Mouse (Mus musculus): ENCODE measurements around the gene Prrt1. TPM values are rescaled to one million over a fixed set of nuclear protein-coding genes. Genes with fewer than 3 reads are reported as not detected.

The Prrt1 gene
- total RNA-seq, 4 experiments from 2014 or later: 211 to 266 (median 228) TPM

DNA sequence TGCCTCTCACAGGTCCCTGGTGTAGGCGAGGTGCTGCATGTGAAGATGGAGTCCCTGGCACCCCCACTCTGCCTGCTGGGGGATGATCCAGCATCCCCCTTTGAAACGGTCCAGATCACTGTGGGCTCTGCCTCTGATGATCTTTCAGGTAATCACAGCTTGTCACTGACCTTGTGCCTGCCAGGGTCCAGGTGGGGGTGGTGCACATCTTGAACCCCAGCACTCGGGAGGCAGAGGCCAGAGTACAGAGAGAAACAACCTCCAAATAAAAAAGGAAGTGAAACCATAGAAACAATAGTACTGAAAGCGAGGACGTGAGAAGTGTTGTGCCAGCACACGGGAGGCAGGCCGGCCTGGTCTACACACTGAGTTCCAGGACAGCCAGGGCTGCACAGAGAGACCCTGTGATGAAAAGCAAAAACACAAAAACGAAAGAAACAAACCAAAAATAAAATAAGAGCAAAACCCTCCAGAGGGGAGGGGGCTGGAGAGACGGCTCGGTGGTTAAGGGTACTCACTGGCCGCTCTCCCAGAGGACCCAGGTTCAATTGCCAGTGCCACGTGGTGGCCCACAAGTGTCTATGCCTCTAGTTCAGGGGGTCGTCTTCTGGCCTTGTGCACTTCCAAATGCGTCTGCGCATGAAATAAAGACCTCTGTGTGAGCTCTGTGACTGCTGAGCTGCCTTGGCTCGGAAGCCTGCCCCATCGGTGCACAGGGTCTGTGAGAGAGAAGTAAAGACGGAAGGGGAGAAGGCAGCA, 20.0 kb downstream of the Prrt1 start:
- no peak for DNase-seq (ENCODE audit: low spot score in 2 of 2)

DNA sequence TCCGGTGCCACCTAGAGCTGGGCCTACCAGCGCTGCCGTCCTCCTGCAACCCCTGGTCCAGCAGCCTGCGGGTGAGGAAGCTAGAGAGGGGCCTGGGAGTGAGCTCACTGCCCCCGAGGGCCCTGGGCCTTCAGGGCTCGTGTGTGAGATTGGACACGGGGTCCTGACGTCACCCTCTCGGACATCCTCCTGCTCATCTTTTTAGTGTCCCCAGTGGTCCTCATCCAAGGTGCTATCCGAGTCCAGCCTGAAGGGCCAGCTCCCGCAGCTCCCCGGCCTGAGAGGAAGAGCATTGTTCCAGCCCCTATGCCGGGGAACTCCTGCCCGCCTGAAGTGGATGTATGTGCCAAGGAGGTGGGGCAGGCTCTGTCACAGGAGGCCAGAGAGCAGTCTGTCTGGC, 21.4 kb downstream of the Prrt1 start:
- DNase-seq (ENCODE audit: low spot score in 2 of 2): no peak

DNA sequence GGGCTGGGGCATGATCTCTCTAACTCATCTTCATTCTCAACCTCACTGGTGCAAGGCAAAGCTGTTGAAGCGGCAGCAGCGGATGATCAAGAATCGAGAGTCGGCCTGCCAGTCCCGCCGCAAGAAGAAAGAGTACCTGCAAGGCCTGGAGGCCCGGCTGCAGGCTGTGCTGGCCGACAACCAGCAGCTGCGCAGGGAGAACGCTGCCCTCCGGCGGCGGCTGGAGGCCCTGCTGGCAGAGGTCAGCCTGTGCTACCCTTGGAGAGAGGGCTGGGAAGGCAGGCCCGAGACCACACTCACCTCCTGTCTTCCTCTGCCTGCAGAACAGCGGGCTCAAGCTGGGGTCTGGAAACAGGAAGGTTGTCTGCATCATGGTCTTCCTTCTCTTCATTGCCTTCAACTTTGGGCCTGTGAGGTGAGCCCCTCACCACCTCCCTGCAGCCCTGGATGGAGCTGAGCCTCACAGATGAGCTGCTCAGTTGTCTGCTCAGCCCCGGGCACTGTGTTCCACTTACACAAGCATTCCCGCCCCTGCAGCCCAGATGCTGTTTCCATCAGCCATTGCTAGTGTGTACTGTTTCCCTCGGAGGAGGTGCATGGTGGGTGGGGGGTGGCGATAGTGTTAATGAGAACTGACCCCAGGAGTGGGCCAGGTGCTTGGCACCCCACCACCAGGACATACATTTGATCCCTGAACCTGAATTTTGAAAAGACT, 22.3 kb downstream of the Prrt1 start:
- peak in 1 of 2 experiments; percentile 65 for DNase-seq (ENCODE audit: low spot score in 2 of 2)

DNA sequence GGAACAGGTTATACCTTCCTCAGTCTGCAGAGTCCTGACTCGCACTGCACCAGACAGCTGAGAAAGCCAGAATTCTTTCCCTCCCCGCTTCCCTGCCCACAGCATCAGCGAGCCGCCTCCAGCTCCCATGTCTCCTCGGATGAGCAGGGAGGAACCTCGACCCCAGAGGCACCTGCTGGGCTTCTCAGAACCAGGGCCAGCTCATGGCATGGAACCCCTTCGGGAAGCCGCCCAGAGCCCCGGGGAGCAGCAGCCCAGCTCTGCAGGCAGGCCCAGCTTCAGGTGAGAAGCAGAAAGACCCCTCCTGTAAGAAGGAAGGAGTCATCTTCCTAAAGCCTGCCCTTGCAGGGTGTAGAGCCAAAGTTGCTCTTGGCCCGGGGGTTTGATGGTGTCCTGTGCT, 23.2 kb downstream of the Prrt1 start:
- DNase-seq (ENCODE audit: low spot score in 2 of 2): no peak

DNA sequence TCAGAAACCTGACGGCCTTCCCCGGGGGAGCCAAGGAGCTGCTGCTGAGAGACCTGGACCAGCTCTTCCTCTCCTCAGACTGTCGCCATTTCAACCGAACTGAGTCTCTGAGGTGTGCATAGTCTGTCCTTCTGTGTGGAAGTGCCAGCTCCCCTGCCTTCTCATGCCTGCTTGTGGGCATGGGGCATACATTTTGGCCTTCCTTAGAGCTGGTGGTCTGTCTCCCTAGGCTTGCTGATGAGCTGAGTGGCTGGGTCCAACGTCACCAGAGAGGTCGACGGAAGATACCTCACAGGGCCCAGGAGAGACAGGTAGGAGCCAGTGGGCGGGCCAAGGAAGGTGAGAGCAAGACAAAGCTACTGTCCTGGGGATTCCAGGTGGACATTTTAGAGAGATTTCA, 23.7 kb downstream of the Prrt1 start:
- no peak for DNase-seq (ENCODE audit: low spot score in 2 of 2)

DNA sequence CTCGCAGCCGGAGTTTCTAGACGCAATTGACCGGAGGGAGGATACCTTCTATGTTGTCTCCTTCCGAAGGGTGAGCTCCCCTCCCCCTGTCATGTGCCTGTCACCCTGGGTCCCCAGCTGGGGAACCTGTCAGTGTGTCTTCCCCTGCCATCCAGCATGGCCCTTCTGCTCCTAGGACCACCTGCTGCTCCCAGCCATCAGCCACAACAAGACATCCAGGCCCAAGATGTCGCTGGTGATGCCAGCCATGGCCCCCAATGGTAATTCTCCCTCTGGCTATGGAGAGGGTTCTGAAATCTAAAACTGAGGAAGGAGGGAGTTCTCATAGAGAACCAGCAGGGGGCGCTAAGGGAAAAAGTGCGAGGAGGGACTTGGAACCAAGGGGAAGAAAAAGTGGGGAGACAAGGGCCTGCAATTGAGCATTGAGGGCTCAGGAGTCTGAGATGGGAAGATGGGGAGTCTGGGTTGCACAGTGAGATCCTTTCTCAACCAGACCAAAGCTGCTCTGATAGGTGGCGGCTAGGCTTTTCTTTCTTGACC, 24.5 kb downstream of the Prrt1 start:
- no peak for DNase-seq (ENCODE audit: low spot score in 2 of 2)

DNA sequence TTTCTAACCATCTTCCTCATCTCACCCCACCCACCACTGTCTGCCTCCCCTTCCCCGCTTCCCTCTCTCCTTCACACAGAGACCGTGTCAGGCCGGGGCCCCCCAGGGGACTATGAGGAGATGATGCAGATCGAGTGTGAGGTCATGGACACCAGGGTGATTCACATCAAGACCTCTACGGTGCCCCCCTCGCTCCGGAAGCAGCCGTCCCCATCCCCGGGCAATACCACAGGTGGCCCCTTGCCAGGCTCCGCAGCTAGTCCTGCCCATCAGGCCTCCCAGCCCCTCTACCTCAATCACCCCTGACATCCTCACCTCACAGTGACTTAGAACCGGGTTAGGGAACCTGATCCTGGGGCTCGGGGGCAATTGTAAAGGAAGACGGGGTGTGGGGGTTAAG, 25.1 kb downstream of the Prrt1 start:
- DNase-seq (ENCODE audit: low spot score in 2 of 2): no peak

DNA sequence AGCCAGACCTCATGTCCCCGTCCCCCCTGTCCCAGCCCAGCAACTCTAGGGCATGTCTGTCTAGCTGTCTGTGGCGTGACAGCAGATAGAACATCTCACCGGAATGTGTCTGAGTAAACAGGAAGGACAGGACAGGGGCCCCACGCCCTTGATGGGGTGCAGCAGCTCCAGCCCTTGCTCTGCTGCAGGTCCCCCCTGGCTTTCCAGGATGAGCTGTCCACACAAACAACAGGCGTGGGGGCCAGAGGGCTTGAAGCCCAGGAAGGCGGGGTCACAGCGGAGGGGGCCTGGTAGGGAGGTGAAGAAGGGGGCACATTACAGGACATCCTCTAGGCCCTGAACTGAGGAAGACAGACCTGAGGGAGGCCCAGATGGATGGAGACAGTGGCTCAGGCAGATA, 25.8 kb downstream of the Prrt1 start:
- no peak for DNase-seq (ENCODE audit: low spot score in 2 of 2)

DNA sequence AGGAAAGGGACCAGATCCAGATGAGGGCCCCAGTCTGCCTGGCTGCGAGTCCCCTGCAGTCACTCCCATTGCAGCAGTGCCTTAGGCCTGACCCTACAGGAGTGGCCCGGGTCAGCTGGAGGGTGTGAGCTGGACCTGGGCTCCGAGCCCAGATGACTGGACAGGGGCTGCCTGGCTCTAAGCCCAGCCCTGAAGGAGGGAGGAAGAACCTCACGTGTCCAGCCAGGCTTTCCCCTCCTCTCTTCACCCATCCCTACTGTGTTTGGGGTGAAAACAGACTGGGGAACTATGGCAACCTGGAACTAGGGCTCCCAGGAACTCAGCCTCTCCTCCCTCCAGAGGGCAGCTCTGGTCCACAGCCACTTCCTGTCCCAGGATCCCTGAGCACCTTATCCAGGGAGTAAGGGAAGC, 26.3 kb downstream of the Prrt1 start:
- peak in 1 of 2 experiments; percentile 79 for DNase-seq (ENCODE audit: low spot score in 2 of 2)

DNA sequence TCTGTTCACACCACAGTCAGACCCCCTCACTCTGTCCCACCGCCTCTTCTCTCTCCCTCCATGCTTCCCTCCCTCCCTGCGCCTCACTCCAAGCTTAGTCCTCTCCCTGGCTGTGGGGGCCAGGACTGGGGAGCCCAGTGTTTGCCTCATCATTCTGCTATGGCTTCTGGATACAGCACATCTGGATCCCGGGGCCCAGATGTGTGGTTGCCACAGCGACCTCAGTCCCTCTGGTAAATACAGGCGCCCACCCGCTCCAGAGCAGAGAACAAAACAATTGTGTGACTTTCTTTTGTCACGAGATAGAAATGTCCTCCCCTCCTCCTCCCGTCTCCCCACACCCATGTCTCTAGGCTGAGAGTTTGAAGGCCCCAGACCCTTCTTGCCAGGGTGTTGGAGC, 27.3 kb downstream of the Prrt1 start:
- DNase-seq (ENCODE audit: low spot score in 2 of 2): no peak

DNA sequence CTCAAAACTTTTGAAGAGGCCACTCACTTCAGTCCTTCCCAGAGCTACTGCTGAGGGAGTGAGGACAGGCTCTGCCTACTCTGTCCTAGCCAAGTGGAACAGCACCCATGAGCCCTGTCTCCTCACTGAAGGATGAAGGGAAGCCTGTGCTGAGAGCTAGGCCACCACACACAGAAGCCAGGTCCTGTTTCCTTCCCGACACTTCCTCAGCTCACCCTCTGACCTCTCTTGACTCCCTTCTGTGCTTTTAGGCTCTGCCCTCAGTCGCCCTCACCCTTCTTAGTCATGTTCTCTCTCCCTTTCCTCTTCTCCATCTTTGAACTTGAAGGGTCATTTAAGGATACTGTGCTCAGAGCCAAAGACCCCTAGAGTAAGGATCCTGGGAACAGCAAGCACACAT, 27.9 kb downstream of the Prrt1 start:
- no peak for DNase-seq (ENCODE audit: low spot score in 2 of 2)

DNA sequence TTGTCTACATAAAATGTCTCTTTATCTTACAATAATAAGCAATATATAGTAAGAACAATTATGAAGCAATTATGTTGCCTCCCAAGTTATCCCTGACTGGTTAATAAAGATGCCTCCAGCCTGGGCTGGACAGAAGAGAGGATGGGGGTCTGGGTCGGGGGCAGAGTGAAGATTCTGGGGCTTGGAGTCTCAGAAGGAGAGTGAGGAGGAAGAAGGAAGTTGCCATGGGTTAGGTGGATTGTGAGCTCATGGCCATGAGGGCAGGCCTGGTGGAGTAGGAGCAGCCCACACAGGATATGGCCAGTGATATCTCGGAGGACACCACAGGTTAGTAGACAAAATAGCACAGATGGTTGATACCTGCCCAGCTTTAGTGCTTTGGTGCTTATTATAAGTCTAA, 28.8 kb downstream of the Prrt1 start:
- no peak for DNase-seq (ENCODE audit: low spot score in 2 of 2)

DNA sequence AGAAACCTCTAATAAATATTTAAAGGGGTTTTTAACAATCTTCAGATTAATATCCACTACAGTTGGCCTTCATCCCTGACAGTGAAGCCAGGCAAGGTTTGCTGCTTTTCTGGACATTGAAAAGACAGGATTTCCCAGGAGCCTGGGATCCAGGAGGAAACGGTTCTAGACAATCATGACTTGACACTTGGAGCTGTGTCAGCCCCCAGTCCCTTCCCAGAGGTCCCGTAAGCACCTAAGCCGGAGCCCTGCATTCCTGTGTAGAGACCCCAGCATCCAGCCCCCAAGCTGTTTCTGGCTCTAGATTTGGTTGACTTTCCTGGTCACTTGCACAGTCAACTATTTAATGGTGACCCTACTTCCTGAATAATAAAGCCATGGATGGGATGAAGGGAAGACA, 29.3 kb downstream of the Prrt1 start:
- DNase-seq (ENCODE audit: low spot score in 2 of 2): no peak

DNA sequence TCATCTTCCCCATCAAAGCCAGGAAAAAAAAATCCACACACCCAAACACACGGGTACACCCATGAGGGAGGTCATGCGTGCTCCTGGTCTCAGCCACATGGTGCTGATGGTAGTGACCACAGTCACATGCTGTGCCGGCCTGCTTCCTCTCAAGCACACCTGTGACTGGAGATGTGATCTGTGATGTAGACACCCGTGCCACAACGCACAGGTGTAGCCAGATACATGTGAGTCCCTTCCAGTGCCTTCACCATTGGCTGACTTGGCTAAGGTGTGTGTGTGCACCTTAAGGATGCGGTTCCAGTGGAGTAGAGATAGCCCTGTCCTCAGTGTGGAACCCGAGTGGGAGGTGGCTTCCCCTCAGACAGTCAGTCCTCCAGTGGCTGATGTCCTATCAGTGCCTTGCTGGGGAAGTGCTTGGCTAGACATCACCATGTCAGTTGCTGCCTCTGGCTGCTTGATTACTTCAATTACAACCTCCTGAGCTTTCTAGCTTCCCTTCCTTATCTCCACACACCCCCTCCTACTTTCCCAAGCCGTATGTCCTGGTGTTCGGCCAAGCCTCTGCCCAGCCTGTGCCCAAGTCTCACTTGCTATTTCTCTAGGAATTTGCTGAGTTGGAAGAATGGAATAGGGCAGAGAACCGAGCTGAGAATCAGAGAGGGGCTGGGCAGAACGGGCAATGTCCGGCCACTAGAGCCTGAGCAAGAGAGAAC, 30.0 kb downstream of the Prrt1 start:
- DNase-seq (ENCODE audit: low spot score in 2 of 2): no peak

DNA sequence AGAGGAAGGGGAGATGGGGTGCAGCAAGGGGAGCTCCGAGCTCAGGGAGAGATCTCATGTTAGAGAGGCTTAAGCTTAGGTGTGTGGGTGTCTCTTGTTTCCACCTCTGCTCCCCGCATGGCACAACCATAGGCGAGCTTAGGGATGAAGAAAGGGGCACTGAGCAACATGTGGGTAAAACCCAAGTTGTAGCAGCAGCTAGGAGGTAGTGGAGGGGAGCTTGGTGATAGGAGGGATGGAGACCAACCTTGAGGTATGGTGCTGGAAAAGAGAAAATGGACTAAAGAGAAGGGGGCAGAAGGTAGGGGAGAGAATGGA, 30.5 kb downstream of the Prrt1 start:
- DNase-seq (ENCODE audit: low spot score in 2 of 2): no peak

DNA sequence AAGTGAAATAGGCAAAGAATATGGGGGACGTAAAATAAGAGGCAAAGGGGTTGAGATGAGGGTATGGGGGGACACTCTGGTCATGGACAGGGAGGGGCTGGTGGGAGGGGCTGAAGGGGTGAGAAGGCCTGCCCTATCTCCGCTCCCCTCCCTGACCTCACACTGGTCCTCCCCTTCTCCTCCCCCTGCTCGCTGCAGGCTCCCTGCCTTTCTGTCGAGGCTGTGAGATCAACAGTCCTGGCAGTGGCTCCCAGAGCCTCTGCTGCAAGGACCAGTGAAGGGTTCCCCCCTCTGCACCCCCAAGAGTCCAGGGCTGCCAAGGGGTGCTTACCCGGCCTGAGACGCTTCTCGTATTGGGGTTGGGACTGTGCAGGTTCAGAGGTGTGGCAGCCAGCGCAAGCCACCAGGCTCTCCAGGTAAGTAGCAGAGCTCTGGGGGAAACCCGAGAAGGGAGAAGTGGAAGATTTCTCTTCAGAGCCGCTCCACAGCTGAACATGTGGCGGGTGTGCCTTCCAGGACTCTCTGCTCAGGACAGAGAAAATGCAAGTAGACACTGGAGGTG, 31.0 kb downstream of the Prrt1 start:
- no peak for DNase-seq (ENCODE audit: low spot score in 2 of 2)

DNA sequence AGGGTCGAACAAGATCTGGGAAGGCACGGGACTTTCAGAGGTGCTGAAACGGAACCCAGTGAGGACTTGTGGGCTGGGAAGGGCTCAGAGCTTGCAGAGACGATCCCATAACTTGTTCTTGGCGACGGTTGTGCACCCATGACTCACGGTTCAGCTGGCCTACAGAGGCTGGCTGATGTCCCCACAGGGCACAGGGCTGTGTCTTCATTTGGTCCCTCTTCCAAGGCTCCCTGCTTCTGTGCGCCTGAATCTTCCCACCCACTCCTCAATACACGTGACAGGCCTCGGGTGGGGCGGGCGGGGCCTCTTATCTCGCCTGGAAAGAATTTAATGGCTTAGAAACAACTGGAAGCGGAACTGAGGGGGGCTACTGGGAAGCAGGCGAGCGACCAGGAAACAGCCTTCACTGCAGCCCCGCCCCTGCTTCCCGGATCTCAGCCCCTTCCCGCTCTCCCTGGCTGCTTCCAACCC, 31.8 kb downstream of the Prrt1 start:
- DNase-seq (ENCODE audit: low spot score in 2 of 2): no peak

DNA sequence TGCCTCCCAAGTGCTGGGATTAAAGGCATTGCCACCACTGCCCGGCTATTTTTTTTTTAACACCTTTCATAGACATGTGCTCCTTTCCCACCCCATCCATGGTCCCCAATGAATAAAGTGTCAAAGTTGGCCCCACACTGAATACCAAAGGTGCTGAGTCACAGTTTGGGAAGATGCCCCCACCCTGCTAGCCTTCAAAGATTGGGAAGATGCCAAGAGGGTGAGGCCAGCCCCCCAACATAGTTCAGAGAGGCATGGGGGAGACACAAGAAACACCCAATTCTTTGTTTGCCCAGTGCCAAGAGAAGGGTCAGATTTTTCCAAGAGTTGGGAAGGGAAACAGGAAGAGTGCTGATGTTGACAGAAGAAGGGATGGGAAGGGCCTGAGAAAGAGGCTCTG, 33.1 kb downstream of the Prrt1 start:
- no peak for DNase-seq (ENCODE audit: low spot score in 2 of 2)

DNA sequence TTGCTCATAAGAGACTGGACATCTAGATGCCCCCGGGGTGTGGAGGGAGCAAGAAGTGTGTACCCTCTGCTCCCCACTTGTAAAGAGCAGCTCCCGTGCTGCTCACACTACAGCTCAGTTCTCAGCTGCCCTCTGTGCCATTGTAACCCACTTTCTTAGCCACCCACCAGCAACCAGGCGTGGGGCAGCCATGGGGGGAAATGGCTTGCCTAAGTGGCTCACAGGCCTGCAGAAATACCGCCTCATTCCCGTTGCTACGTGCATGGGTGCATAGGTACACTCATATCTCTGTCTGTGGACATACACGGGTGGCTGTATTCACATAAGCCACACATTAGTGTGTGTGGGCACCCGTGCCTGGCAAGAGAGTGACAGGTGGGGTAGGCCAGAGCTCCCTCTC, 33.6 kb downstream of the Prrt1 start:
- no peak for DNase-seq (ENCODE audit: low spot score in 2 of 2)

DNA sequence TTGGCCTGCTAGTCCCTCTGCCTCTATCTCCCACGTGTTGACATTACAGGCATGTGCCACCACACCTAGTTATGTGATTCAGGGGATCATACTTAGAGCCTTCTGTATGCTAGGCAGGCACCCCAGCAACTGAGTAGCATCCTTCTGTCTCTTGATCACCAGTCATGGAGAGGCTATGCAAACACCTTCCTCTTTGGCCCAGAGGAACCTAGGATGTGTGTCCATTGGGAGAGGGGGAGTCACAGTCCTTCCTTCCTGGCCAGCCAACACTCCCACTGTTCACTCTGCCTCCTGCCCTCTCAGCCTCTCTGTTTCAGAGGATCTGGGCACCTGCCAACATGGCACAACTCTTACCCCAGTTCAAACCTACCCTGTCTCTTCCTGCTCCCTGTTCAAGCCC, 34.2 kb downstream of the Prrt1 start:
- no peak for DNase-seq (ENCODE audit: low spot score in 2 of 2)

DNA sequence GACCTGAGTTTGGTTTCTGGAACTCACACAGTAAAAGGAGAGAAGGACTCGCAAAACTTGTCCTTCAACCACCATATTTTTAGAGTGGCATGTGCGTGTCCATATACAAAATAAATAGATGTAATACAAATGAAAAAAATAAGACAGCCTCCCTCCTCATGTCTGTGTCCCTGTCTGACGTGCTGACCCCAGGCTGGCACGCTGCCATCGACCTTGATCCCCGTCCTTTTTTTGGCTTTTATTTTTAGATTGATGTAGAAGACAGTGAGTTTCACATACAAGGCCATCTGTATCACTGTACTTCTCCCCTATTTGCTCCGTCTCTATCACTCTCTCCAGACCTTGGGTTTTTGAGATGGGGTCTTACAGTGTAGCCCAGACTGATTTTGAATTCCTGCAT, 35.1 kb downstream of the Prrt1 start:
- DNase-seq (ENCODE audit: low spot score in 2 of 2): no peak

DNA sequence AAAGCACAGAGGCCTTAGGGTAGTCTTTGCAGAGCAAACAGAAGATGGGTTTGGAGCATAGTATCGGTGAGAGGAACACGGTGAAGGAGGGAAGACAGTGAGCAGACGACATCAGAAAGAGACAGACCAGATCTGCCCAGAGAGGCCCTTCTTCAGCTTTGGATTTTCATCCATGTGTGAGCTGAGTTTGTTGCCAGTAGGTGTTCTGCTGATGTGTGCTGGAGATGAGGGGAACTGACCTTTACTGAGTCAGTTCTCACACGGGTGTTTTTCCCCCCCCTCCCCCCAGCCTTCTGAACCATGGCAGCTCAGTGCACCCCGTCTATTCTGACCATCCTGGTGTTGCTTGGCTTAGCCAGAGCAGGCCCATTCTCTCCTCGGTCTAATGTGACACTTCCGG, 40.9 kb downstream of the Prrt1 start, which contains the start of gene Tnxb:
Gene Tnxb (plus strand): TSS at position 301 of the 400 bp plus-strand sequence.
- no peak for DNase-seq (ENCODE audit: low spot score in 2 of 2)

Data from layer of hippocampus, adult 8-10 months (tissue).